Mouse (Mus musculus) liver, embryonic 18 days (tissue): ENCODE results near the gene Rab19. TPM values are rescaled to one million over a fixed set of nuclear protein-coding genes. Genes with fewer than 3 reads are reported as not detected.

ENCODE experiments used
- polyA plus RNA-seq: library from polyadenylated mRNA; depleted of rRNA; stranded (reverse); fragments of >200 nt; gene quantifications from 2 replicates; pipeline ENCODE4 v1.2.3, GENCODE M21; 2012; rRNA removed

Rab19 gene
- polyA plus RNA-seq = 0.32 and 0.43 TPM in 2 replicates

DNA sequence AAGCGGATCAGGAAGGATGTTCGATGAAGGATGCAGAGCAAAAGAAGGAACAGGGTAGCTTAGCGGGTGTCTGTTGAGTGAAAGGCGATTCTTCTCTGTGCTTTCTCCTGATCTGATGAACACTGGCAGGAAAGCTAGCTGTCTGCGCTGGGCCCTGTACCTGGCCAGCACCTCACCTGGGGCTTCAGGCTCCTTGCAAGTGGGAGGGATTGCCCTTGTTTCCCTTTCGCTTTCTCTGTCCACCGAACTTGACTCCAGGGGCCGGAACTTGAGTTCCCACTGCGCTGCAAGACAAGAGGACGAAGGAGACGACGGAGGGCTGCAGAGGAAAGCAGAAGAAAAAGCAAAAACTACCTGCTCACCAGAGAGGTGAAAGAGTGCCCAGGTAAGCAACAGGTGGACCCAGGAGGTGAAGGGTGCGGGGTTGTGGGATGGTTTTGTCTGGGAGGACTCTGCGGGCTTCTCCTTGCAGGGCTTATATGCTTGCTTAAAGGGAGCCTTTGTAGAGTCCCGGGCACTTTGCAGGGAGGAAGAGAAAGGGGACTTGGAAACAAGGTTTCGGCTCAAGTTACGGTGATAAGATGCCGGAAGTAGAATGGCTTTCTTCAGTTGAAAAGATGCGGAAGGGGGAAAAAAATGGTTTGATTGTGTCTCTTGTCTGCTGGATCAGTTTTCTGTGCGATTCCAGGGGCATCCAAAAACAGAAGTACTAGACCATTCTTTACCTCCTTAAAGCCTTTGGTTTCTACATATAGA lies at the start of gene Rab19:
Gene Rab19 (plus strand): TSS at position 51 of the 756 bp plus-strand sequence.

DNA sequence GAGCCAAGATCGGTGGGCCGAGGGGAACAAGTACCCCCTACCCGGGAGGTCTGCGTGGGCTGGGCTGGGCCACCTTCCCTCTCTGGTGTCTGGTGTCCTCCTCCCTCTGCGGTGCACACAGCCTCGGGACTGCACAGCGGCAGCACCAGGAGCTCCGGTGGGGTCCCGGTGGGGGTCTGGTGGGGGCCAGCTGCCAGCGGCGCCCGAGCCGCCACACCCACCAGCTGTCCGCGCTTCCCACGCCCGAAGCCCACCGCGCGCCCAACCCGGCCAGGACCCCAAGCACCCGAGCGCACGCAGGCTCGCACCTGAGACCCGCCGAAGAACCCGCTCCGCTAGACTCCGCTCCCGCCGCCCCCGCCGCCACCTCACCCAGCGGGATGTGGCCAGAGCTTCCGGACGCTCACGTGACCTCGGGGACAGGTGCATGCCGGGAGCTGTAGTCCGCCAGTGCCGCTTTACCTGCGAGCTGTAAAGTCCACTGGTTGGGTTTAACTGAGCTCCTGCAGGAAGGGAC lies 3.6 kb upstream of the Rab19 start, which contains the start of gene Slc37a3:
Gene Slc37a3 (minus strand): TSS at position 365 of the 517 bp plus-strand sequence.

DNA sequence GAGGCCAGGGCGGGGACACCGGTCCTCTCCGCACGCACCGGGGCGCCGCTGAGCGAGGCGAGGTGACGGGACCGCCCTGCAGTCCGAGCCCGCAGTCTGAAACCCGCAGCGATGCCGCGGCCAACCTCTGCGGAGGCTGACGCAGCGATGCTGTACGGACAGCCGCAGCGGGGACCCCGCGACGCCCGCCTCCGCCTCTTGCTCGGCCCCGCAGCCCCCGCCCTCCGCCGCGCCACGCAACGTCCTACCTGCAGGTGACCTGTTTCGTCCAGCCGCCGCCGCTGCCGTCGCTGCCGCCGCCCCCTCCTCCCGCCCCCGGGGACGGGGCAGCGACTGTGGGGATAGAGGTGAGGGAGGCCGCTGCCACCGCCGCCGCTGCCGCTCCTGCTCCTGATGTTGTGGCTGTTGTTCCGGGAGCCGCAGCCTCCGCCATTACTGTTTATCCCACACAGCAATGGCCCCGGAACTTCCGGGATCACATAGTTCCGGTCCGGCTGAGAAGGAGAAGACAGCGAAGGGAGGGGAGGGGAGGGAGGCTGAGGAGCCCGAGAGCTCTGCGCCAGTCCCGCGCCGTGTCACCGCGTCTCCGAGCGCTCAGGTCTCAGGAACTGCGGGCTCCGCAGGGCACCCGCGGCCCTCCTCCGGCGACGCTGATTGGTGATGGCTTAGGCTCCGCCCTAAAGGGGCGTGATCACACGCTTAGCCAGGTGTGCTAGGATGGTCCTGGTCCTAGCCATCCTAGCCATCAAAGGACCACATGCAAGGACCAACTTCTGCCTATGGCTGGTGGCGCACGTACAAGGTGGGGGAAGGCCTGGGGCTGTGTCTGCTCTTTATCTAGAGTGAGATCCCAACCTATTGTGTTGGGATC lies 39.1 kb downstream of the Rab19 start, which contains the start of gene Mkrn1:
Gene Mkrn1 (minus strand): TSS at position 612 of the 871 bp plus-strand sequence.

Other genes starting within 250 kb of the Rab19 start
- 4.3 and 5.2 TPM in 2 replicates for gene Kdm7a, start 174.4 kb upstream of the Rab19 start, polyA plus RNA-seq
- 8.8 TPM in 2 replicates for gene Slc37a3, start 3.5 kb upstream of the Rab19 start, polyA plus RNA-seq
- 120 and 128 TPM in 2 replicates for gene Mkrn1, start 39.3 kb downstream of the Rab19 start, polyA plus RNA-seq
- 2.2 and 2.6 TPM in 2 replicates for gene Dennd2a, start 176.7 kb downstream of the Rab19 start, polyA plus RNA-seq
- 4.0 and 4.3 TPM in 2 replicates for gene Adck2, start 192.7 kb downstream of the Rab19 start, polyA plus RNA-seq
- 0.55 and 0.91 TPM in 2 replicates for gene Gm42420, start 204.6 kb downstream of the Rab19 start, polyA plus RNA-seq
- 120 and 131 TPM in 2 replicates for gene Ndufb2, start 211.4 kb downstream of the Rab19 start, polyA plus RNA-seq